Mouse (Mus musculus) megakaryocyte, embryonic 14.5 days (primary cell): ENCODE data around the gene Snrpn. TPM values are rescaled to one million over a fixed set of nuclear protein-coding genes. Genes with fewer than 3 reads are reported as not detected.
"Not testable (repeated sequence)": the region's sequence is repeated elsewhere in the genome, so short reads cannot be mapped to it uniquely, and the experiment has no call there.

ENCODE experiments used
- H3K27me3 ChIP-seq: replicated peaks from 2 replicates; pipeline ENCODE3; 2012; ENCODE audit warnings: inconsistent platforms
- H3K36me3 ChIP-seq: replicated peaks from 2 replicates; pipeline ENCODE3; 2012; ENCODE audit warnings: low read length, inconsistent platforms, mixed read lengths
- H3K4me1 ChIP-seq: 2 replicates; pipeline ENCODE4 v1.6.1; 2012; ENCODE audit warnings: inconsistent platforms
- H3K4me3 ChIP-seq: replicated peaks from 2 replicates; pipeline ENCODE3; 2012; ENCODE audit warnings: moderate library complexity, mild to moderate bottlenecking, inconsistent platforms
- H3K9me3 ChIP-seq: 2 replicates; pipeline ENCODE4 v1.6.1; 2012; ENCODE audit warnings: inconsistent platforms
- FLI1 ChIP-seq: IDR thresholded peaks from 2 replicates; pipeline ENCODE4 v1.6.1; 2012; ENCODE audit warnings: low read length, inconsistent platforms, mixed read lengths
- GATA1 ChIP-seq: IDR thresholded peaks from 3 replicates; pipeline ENCODE4 v1.6.1; 2012; ENCODE audit warnings: mixed read lengths, low read length, inconsistent platforms, borderline replicate concordance
- polyA plus RNA-seq: library from polyadenylated mRNA; stranded (reverse); fragments of >175 nt; gene quantifications from 2 replicates; pipeline ENCODE4 v1.2.3, GENCODE M21; 2012; ENCODE audit warnings: low replicate concordance; ENCODE audit not compliant: insufficient read depth

The Snrpn gene
- polyA plus RNA-seq = 9.3 and 31.2 TPM in 2 replicates

- TF ChIP-seq FLI1 = no peak
- no peak for TF ChIP-seq GATA1
- H3K36me3 ChIP-seq = no peaks in the 10 kb centered on the region
- H3K4me3 ChIP-seq = no peak within 1 kb of the TSS
- H3K9me3 ChIP-seq = no peaks in the 10 kb centered on the region
- H3K27me3 ChIP-seq = no peaks in the 10 kb centered on the region
- no peaks in the 10 kb centered on the region for H3K4me1 ChIP-seq
Measured at GRCm38 (mm10) chr7:60139742-60140480, at the start of gene Snrpn. Gene Snrpn, minus strand, starts transcription at chr7:60140219.

DNA sequence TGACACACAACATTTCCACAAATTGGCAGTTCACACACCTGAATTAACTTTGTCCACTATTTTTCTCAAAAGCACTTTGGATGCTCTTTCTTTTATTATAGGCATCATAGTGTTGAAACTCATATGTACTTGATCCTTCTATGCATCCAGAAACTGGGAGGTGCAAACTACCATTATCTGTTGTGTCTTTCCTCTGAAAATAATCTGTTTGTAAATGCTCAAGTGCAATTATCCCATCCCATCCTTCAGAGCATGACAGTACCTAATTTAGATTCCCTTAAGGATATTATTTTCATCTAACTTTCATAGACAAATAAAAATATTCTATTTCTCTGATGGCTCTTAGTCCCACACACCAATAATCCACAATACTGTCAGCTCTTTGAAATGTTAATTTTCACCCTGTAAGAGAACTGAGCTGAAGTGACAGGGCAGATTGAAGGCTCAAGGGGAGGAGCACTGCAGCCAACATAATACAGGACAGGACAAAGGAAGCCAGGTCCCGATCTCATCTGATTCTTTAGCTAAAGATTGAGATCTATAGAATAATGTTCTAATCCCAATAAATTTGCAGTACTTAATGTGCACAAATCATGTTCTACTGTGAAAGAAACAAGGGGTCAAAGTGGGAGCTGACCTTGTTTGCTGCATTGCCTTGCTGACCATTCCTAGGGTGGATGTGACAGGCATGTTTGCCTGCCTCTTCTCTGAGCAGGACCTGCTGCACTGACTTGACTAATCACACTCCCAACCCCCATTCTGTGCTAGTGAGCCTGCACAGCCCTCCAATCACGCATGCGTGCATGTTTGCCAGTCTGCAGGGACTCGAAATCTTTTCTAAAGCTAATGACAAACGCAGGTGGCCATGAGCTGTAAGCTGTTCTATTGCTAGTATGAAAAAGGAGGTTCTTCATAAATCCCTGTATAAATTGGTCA, 30.5 kb upstream of the Snrpn start:
- Histone ChIP-seq H3K9me3 (peaks cover 8% of the 10 kb centered on the region), H3K27me3 (no peaks in the 10 kb centered on the region), H3K4me3 (no peak overlapping the region), H3K4me1 (no peaks in the 10 kb centered on the region), H3K36me3 (no peaks in the 10 kb centered on the region)
- TF ChIP-seq FLI1 (no peak), GATA1 (no peak)

DNA sequence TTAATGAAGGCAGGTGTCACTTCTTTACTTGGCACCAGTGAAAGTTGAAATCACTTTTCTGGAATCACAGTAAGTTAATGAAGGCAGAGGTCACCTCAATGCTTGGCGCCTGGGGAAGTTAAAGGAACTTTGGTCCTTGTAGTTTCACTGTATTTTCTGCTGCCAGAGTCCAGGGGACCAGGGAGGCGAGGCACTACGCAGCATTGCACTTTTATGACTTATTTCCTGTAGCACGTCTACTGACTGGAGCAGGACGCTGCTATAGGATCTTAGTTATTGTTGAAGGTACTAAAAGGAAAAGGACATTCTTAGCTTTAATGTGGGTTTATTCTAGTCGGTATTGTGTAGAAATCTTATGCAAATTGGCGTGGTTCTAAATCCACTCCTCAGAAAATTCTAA, 14.7 kb downstream of the Snrpn start:
- H3K4me3 ChIP-seq = no peak overlapping the region
- no peaks in the 10 kb centered on the region for H3K4me1 ChIP-seq
- no peaks in the 10 kb centered on the region for H3K9me3 ChIP-seq
- H3K36me3 ChIP-seq = no peaks in the 10 kb centered on the region
- TF ChIP-seq GATA1 = no peak
- TF ChIP-seq FLI1 = no peak
- no peaks in the 10 kb centered on the region for H3K27me3 ChIP-seq

DNA sequence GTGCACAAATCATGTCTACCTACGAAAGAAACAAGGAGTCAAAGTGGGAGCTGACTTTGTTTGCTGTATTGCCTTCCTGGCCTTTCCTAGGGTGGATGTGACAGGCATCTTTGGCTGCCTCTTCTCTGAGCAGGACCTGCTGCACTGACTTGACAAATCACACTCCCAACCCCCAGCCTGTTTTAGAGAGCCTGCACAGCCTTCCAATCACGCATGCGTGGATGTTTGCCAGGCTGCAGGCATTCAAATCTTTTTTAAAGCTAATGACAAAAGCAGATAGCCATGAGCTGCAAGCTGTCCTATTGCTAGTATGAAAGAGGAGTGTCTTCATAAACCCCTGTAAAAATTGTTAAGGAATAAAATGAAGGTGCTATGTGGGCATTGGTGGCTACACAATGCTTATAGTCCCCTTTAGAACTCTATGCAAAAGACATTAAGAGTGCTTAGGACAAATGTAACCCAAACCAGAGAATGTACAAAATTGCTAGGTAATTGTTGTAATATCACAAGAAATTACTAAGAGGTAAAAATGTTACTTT, 16.9 kb downstream of the Snrpn start:
- H3K4me3 ChIP-seq, H3K9me3 ChIP-seq, H3K36me3 ChIP-seq, H3K4me1 ChIP-seq, H3K27me3 ChIP-seq: not testable (repeated sequence)

DNA sequence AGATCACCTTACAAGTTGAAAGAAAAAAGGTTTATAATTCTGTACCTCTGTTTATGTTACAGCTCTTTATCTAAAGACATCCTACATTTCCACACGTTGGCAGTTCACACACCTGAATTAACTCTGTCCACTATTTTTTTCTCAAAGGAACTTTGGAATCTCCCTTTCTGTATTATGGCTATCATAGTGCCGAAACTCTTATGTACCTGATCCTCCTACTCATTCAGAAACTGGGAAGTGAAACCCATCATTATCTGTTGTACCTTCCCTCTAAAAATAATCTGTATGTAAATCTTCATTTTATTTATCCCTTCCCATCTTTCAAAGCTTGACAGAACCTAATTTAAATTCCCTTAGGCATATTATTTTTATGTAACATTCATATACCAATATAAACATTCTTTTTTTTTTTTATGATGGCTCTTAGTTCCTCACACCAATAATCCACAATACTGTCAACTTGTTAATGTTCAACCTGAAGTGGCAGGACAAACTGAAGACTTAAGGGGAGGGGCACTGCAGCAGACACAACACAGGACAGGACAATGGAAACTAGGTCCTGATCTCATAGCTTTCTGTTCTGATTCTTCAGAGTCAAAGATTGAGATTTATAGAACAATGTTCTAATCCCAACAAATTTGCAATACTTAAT, 17.5 kb downstream of the Snrpn start:
- H3K4me1 ChIP-seq = no peaks in the 10 kb centered on the region
- no peaks in the 10 kb centered on the region for H3K36me3 ChIP-seq
- no peak overlapping the region for H3K4me3 ChIP-seq
- TF ChIP-seq GATA1 = no peak
- no peak for TF ChIP-seq FLI1
- no peaks in the 10 kb centered on the region for H3K27me3 ChIP-seq
- H3K9me3 ChIP-seq = no peaks in the 10 kb centered on the region

DNA sequence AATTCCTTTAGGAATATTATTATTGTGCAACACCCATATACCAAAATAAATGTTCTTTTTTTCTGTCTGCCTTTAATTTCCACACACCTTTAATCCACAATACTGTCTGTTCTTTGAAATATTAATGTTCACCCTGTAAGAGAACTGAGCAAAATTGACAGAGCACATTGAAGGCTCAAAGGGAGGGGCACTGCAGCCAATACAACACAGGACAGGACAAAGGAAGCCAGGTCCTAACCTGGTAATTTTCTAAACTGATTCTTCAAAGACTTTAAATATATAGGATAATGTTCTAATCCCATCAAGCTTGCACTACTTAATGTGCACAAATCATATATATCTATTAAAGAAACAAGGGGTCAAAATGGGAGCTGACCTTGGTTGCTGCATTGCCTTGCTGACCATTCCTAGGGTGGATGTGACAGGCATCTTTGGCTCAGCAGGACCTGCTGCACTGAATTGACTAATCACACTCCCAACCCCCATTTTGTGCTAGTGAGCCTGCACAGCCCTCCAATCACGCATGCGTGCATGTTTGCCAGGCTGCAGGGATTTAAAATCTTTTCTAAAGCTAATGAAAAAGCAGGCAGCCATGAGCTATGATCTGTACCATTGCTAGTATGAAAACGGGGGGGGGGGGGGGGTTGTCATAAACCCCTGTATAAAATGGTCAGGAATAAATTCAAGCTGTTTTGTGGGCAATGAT, 42.7 kb downstream of the Snrpn start:
- no peaks in the 10 kb centered on the region for H3K36me3 ChIP-seq
- no peaks in the 10 kb centered on the region for H3K27me3 ChIP-seq
- no peaks in the 10 kb centered on the region for H3K4me1 ChIP-seq
- TF ChIP-seq GATA1 = no peak
- no peak for TF ChIP-seq FLI1
- no peak overlapping the region for H3K4me3 ChIP-seq
- no peaks in the 10 kb centered on the region for H3K9me3 ChIP-seq

DNA sequence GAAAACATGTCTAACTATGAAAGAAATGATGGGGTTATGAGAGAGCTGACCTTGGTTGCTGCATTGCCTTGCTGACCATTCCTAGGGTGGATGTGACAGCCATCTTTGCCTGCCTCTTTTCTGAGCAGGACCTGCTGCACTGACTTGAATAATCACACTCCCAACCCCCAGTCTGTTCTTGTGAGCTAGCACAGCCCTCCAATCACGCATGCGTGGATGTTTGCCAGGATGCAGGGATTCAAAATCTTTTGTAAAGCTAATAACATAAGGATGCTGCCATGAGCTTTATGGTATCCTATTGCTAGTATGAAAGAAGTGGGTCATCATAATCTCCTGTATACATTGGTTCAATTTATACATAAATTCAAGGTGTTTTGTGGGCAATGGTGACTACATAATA, 63.7 kb downstream of the Snrpn start:
- no peak for TF ChIP-seq FLI1
- no peak for TF ChIP-seq GATA1
- H3K27me3 ChIP-seq = no peaks in the 10 kb centered on the region
- no peaks in the 10 kb centered on the region for H3K4me1 ChIP-seq
- H3K9me3 ChIP-seq = no peaks in the 10 kb centered on the region
- H3K4me3 ChIP-seq = no peak overlapping the region
- H3K36me3 ChIP-seq = no peaks in the 10 kb centered on the region

DNA sequence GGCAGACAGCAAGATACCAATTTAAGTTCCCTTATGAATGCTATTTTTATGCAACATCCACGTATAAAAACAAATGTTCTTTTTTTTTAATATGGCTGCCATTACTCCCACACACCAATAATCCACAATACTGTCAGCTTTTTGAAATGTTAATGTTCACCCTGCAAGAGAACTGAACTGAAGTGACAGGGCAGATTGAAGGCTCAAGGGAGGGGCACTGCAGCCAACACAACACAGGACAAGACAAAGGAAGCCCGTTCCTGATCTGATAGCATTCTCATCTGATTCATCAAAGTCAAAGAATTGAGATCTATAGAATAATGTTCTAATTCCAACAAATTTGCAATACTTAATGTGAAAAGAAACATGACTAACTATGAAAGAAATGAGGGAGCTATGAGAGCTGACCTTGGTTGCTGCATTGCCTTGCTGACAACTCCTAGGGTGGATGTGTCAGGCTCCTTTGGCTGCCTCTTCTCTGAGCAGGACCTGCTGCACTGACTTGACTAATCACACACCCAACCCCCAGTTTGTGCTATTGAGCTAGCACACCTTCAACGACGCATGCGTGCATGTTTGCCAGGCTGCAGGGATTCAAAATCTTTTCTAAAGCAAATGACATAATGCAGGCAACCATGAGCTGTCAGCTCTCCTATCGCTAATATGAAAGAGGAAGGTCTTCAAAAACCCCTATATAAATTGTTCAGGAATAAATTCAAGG, 92.4 kb downstream of the Snrpn start:
- H3K9me3 ChIP-seq = peaks cover 4% of the 10 kb centered on the region; the same call in 1 of the 2 replicates
- no peaks in the 10 kb centered on the region for H3K27me3 ChIP-seq
- H3K4me1 ChIP-seq = no peaks in the 10 kb centered on the region
- H3K4me3 ChIP-seq = no peak overlapping the region
- H3K36me3 ChIP-seq = no peaks in the 10 kb centered on the region
- no peak for TF ChIP-seq FLI1
- TF ChIP-seq GATA1 = no peak
